Mouse (Mus musculus) olfactory bulb, adult 2 months (tissue): ENCODE data around the gene Bap1.

Experiments
- CTCF ChIP-seq: fragments of 200-500 bp; IDR thresholded peaks from 2 replicates; pipeline ENCODE4 v1.5.1; 2012; ENCODE audit warnings: low read depth, mild to moderate bottlenecking, low read length, moderate library complexity; ENCODE audit not compliant: insufficient read depth
- POLR2A ChIP-seq: fragments of 200-500 bp; IDR thresholded peaks from 2 replicates; pipeline ENCODE4 v1.6.1; 2012; ENCODE audit warnings: mild to moderate bottlenecking, low read depth, low read length, moderate library complexity; ENCODE audit not compliant: insufficient read depth

DNA sequence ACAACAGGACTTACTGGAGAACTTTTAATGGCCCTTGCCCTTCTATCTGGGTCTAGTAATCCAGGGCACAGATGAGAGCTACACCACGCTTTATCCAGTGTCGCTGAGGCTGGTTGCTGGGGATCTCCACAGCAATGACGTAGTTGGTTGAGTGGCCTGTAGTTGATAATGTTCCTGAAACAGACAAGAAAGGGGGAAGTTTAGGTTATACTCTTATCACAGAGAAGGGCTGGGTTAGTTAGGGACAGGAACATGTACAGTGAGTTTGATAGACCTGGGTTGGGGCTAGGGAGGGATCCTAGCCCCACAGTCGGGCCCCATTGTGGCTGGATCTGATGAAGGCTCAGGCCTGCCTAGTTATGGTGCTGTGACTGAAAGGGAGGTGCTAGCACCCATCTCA is 9.1 kb downstream of the Bap1 start:
- no peak for TF ChIP-seq CTCF
- no peak for TF ChIP-seq POLR2A
